Mouse (Mus musculus) granulocyte monocyte progenitor cell, adult 5-6 weeks (primary cell): ENCODE data around the gene Ints7. TPM values are rescaled to one million over a fixed set of nuclear protein-coding genes. Genes with fewer than 3 reads are reported as not detected.

Source experiments
- ATAC-seq: replicated peaks from 2 replicates; pipeline ENCODE4 v1.8.0; 2016; ENCODE audit warnings: mild to moderate bottlenecking, moderate TSS enrichment, inconsistent platforms; ENCODE audit not compliant: poor library complexity, severe bottlenecking
- total RNA-seq, 2 experiments: library from RNA; stranded (forward) in 1 of 2; stranded (reverse) in 1 of 2; fragments of 200-712, 200-1000 nt in 1 of 2; fragments of >200 nt in 1 of 2; fragmentation: Nextera tagmentation in 1 of 2; gene quantifications; 2 replicates each; pipeline ENCODE4 v1.2.3; 2014 to 2017

Ints7 gene
- total RNA-seq, 2 experiments from 2014 or later = 62.3 to 78.4 TPM

DNA sequence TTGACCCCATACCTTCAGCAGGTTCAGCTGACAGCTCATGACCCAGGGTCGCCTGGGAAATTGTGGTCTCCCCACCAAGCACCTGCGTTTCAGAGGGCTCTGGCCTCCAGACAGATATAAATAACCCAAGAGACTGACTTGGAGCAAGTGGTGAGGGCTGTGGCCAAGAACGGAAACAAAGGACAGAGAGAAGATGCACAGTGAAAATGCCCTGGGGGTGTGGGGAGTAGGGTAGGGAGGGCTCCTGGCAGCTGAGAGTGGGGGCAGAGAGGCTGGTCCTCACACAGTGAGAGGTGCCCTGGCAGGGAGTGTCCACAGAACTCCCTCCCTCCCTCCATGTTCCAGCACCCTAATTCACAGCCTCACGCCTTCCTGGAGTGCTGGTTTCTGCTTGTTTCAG, 50.2 kb downstream of the Ints7 start:
- ATAC-seq = peak; percentile 29

DNA sequence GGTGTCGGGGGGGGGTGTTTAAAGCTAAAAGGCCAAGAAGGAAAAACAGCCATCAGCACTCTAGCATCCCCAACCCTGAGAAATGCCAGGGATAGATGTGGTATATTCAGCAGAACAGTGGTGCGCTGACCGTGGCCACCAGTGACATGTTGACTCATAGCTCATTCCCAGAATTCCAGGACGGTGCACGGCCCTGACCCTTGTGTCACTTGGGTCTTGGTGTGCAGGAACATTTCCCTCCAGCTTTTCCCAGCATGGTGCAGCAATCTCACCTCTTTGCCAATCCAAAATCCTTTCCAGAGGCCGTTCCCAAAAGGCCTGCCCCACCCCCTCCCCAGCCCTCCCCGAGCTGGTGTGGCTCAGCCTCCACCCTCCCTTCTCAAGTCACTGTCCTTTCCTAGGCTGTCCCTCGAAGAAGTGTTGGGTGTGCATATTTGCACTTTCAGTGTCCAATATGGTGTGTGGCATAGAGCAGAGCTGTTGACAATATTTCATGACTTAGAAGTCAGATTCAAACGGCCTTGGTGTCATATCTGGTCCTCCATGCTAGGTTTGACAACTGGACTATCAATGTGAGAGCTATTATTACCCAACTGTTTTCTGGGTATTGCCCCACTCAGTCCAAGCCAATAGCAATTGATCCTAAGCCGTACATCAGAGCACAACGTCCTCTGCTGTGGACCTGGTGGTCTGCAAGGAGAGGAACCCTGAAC, 53.2 kb downstream of the Ints7 start:
- ATAC-seq = no peak

- ATAC-seq = no peak
These were observed 53.8 kb downstream of the Ints7 start for GRCm38 (mm10) chr1:191629170-191629636.

DNA sequence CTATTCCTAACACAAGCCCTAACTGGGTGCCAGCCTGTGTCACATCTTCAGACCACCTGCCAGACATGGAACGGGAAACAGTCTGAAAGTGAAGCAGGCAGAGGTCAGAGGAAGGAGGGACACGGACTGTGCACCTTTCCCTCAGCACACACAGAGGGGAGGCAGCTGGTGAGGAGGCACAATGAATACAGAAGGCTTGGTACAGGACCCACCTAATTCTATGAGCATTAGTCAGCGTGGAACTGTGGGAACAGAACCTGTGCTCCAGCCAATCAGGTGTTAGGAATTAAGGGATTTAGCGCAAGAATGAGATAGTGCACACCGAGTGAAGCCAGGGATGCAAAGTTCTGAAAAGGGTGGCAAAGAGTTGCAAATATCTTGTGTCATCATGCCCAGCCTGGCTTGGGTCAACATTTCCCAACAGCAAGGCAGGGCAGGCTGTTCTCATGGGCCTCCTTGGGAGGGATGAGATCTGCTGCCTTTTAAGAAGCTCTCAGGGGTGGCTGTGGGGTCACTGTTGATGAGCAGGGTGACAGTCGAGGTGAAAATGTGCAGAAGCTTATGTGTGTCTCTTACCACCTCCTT, 57.2 kb downstream of the Ints7 start:
- ATAC-seq = no peak

DNA sequence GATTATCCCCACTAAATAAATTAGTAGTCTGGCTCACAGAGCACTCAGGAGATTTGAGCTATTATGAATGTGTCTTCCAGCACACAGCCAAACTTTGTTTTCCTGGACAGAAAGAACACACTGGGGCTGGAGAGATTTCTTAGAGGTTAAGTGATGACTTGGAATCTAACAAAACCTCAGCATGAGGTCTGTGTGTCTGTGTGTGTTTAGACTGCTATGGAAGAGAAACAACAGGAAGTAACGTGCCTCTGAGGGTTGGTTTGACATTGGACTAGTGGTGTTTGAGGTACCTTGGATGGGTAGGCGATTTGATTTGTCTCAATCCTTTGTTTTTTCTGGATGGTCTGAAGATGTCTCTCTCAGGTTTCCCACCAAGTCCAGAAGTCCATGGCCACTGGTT, 58.7 kb downstream of the Ints7 start:
- ATAC-seq = no peak

DNA sequence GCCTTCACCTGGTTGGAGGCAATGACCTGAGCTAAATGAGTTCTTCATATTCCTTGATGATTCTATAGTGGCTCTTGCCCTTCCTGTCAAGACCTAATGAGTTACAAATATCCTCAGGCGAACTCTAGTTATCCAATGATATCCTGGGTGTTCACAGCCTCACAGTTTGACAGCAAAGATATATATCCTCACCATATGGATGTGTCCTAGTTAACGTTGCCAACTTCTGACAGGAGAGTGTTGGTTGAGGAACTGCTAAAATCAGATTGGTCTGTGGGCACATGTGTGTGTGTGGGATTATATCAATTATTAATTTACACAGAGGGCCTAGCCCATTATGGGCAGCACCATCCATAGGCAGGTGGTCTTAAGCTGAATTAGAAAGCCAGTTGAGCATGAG, 63.0 kb downstream of the Ints7 start:
- ATAC-seq = no peak

DNA sequence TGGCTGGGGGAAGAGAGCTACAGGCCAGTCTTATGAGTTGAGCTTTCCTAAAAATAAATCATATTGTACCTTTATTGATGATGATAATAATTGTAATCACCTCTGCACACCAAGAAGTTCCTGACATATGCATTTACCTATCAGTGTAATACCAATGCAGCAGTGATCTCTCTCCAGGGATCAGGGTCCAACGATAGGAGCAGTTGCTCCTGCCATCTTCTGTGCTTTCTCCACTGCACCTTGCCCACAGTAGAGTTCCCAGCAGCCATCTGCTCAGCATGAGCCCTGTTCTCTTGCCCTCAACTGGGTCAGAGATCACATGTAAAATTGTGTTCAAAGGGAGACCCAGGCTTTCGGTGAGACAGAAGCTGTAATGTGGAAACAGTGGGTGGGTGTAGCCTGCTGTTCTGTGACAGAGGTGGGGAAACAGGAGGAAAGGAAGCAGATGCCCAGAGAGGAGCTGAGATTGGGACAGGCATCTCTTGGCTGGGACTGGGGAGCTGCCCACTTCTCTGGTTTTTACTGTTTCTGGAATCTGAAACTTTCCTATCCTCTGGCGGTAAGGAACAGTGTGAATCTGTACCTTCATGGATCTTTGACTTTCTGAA, 63.9 kb downstream of the Ints7 start:
- ATAC-seq = no peak

DNA sequence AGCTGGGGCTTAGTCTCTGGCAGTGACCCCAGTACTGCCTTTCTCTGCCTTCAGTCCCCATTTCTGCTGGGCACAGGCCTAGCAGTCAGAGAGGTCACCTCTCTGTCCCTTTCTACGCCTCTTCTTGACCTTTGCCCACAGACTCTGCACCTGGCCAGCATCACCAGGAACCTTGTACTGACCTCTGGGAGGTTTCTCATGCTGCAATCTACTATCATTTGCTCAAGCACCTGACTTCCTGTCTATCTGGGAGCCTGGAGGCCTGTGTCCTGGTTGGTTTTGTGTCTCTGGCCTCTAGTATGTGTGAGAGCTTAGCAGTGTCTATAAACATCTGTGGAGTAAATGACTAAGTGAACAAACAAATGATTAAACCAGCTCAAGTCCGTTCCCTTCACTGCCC, 64.7 kb downstream of the Ints7 start:
- ATAC-seq = no peak

DNA sequence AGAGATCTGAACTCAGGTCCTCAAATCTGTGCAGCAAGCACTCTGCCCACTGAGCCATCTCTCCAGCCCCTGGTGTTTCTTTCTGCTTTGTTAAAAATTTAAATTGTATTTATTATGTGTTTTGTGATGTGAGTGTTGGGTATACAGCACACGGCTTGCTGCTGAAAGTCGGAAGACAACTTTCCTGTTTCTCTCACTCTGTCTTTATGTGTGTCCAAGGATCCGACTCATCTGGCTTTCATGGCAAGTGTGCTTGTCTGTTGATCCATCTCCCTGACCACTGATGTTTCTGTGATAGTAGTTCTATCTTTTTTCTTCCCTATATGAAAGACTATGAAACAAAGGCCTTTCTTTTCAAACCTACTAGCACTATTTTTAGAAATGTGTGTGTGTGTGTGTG, 65.4 kb downstream of the Ints7 start:
- no peak for ATAC-seq

GRCm38 (mm10) chr1:191641438-191641837, 66.0 kb downstream of the Ints7 start:
- no peak for ATAC-seq

DNA sequence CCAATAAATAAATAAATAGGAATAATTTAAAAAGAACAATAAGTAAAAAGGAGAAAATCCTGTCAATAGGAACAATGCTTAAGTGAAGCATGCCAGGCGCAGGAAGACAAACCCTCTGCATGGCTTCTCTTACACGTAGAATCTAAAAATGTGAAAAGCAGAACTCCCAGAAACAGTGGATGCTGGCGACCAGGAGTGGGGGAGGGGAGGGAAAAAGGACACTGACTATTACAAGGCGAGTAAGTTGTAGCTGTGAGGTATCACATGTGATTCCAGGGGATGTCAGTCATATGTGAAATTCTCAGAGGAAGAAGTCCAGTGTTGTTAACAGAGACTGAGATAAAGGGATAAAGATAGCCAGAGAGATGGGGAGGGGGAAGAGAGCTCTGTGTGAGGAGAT, 67.5 kb downstream of the Ints7 start:
- peak; percentile 60 for ATAC-seq

GRCm38 (mm10) chr1:191645921-191646320, 70.5 kb downstream of the Ints7 start:
- no peak for ATAC-seq

DNA sequence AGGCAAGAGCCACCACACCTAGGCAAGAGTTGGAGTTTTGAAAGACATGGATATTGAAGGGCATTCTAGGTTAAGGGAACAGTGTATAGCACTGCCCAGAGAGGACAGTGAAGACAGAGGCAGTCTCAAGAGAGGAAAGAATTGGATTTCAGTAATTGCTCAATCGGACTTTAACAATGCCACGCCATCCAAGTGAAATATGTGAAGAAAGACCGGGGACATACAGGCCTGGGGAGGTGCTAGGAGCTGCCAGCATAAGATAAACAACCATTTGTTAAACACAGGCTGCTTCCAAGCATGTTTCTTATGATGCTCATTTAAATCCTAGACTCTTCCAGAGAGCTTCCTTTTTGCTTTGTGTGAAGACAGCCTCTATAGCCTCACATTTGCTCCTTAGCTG, 72.2 kb downstream of the Ints7 start:
- ATAC-seq = no peak

DNA sequence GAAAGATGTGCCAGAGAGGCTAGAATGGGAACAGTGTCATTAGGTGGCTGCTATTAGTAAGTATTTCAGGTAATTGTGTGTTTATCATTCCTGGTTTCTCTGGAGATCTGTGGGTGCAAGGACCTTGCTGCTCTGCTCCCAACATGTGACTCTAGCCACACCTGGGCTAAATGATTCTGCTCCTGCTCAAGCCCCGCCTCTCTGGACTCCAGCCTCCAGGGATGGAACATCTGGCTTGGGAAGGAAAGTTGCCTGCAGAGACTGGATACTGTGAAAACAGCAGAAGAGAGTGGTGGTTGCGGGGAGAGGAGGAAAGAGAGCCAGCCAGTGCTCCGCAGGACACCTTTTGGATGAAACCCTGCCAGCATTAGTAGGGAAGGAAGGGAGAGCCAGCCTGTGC, 84.0 kb downstream of the Ints7 start:
- ATAC-seq = no peak

GRCm38 (mm10) chr1:191661019-191661796, 85.8 kb downstream of the Ints7 start:
- peak; percentile 87 for ATAC-seq

GRCm38 (mm10) chr1:191662178-191662898, 86.9 kb downstream of the Ints7 start:
- ATAC-seq = peak; percentile 70

DNA sequence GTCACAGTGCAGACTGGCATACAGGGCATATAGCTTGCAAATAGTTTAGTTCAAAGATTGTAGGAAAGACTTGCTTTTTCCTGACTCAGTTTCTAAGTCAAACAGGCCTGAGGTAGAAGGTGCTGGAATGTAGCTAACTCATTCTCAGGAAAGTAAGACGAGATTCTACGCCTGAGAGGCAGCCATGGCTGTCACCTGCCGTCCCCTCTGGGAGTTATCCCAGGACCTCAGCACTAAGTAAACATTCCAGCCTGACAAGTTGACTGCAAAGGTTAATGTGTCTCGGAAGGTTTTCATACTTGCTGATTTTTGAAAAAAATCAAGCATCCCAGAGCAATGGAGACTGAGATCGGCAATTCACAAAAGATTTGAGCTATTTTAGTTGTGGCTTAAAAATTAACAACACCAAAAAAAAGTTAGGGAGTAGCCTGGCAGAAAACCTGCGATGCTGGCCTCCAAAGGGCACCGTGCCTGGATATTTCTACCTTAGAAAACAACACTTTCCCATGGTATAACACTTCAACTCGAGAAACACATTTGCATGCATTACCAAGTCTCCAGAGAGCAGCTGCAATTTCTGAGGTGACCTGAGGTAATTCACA, 87.6 kb downstream of the Ints7 start:
- ATAC-seq = no peak

- no peak for ATAC-seq
These were observed 88.2 kb downstream of the Ints7 start for GRCm38 (mm10) chr1:191663603-191664002.

GRCm38 (mm10) chr1:191666351-191666750, 90.9 kb downstream of the Ints7 start:
- ATAC-seq = no peak

DNA sequence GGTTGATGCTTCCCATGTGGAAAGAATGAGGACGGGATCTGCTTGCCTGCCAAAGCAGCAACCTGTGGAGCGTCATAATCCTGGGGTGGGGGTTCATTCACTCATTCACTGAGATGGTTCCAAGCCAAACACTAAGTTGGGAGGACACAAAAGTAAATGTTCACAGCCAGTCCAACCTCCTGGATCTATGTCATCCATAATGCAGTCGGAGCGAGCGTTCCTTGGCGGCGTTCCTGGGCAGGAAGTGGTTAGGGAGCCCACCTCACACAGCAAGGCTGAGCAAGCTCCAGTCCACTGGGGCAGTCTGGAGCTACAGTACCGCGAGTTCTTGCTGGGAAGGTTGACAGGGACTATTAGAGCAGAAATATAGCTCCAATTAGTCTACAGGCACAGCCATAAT, 92.6 kb downstream of the Ints7 start:
- peak; percentile 53 for ATAC-seq
